Mouse (Mus musculus): ENCODE data around the gene P2ry14. TPM values are rescaled to one million over a fixed set of nuclear protein-coding genes. Genes with fewer than 3 reads are reported as not detected.
A peak's percentile ranks its signal among the peaks of the same experiment; 100 is the strongest.

The P2ry14 gene
- total and polyA plus RNA-seq, 3 experiments, result 0.08 to 0.13 TPM; not detected in 1

GRCm38 (mm10) chr3:59125783-59126555 is 27.4 kb downstream of the P2ry14 start (continued):
- 0 out of 2 replicates have a peak, but pooled peaks have one; percentile 32 for TF ChIP-seq TBP (IDR thresholded peaks at IDR 0.05; ENCODE audit: low read depth, low read length)
- no peak for TF ChIP-seq ZKSCAN1 (IDR thresholded peaks at IDR 0.05; ENCODE audit: low read depth, low read length)
- no peak for TF ChIP-seq ZC3H11A (IDR thresholded peaks at IDR 0.05; ENCODE audit: low read depth, low read length)
- TF ChIP-seq ZMIZ1 (IDR thresholded peaks at IDR 0.05; ENCODE audit: low read depth, low read length), result no peak
- peak; percentile 55 for TF ChIP-seq MYC (IDR thresholded peaks at IDR 0.05; ENCODE audit: low read depth, low read length)
- no peak for TF ChIP-seq GABPA (IDR thresholded peaks at IDR 0.05; ENCODE audit: low read depth, low read length)
- no peak for TF ChIP-seq HCFC1 (IDR thresholded peaks at IDR 0.05; ENCODE audit: low read depth, low read length)
- no peak for TF ChIP-seq JUND (IDR thresholded peaks at IDR 0.05; ENCODE audit: low read depth, low read length)
- peak; percentile 34; the same call in 1 of the 2 replicates for TF ChIP-seq TAL1 (IDR thresholded peaks at IDR 0.05; ENCODE audit: low read length)
- no peak for TF ChIP-seq ZNF384 (IDR thresholded peaks at IDR 0.05; ENCODE audit: low read depth, low read length)
- TF ChIP-seq EP300 (IDR thresholded peaks at IDR 0.05; ENCODE audit: low read depth in 1 of 2, low read length in 2 of 2), result peak; percentile 62 to 81
- TF ChIP-seq MAX (IDR thresholded peaks at IDR 0.05; ENCODE audit: low read length), result no peak
- TF ChIP-seq BHLHE40 (IDR thresholded peaks at IDR 0.05; ENCODE audit: borderline replicate concordance, low read depth, low read length), result no peak
- TF ChIP-seq MAZ (IDR thresholded peaks at IDR 0.05; ENCODE audit: low read depth, low read length), result no peak
- TF ChIP-seq ELF1 (IDR thresholded peaks at IDR 0.05; ENCODE audit: low read depth, low read length), result no peak

- H3K9me3 ChIP-seq (replicated peaks; ENCODE audit: insufficient read depth, low read length), result no peaks in the 10 kb centered on the region
- H3K4me3 ChIP-seq (ENCODE audit: control insufficient read depth in 1 of 2, insufficient read depth in 1 of 2, low read depth in 2 of 2, low read length in 2 of 2), result 0 out of 4 replicates have a peak overlapping the region, but pooled peaks of 1 of the 2 experiments have one; percentile 6
- no peaks in the 10 kb centered on the region for H3K79me2 ChIP-seq (ENCODE audit: control insufficient read depth, insufficient read depth, low read length, poor library complexity)
- no peaks in the 10 kb centered on the region for H3K27me3 ChIP-seq (ENCODE audit: control insufficient read depth in 1 of 2, insufficient read depth in 2 of 2, low read length in 2 of 2)
- H3K36me3 ChIP-seq (ENCODE audit: control insufficient read depth in 1 of 2, insufficient read depth in 2 of 2, low read length in 2 of 2), result peaks cover 0 to 20% of the 10 kb centered on the region in 2 experiments; a peak in 2 of 4 replicates
- DNase-seq (ENCODE audit: low read depth, low spot score), result peak; percentile 26
- H3K4me1 ChIP-seq (ENCODE audit: control insufficient read depth in 1 of 2, insufficient read depth in 2 of 2, low read length in 2 of 2), result peaks cover 11 to 25% of the 10 kb centered on the region in 2 experiments
- TF ChIP-seq MAFK (IDR thresholded peaks at IDR 0.05; ENCODE audit: borderline replicate concordance, low read depth, low read length), result no peak
- H3K9ac ChIP-seq (ENCODE audit: control insufficient read depth, low read depth, low read length, poor library complexity, severe bottlenecking), result no peak overlapping the region
- no peak overlapping the region for H3K27ac ChIP-seq (ENCODE audit: control insufficient read depth, low read depth, low read length)
These were observed 28.4 kb downstream of the P2ry14 start for GRCm38 (mm10) chr3:59125022-59125421.
